11 mouse cellular contexts compared by ENCODE assay signal in the genomic region with DNA sequence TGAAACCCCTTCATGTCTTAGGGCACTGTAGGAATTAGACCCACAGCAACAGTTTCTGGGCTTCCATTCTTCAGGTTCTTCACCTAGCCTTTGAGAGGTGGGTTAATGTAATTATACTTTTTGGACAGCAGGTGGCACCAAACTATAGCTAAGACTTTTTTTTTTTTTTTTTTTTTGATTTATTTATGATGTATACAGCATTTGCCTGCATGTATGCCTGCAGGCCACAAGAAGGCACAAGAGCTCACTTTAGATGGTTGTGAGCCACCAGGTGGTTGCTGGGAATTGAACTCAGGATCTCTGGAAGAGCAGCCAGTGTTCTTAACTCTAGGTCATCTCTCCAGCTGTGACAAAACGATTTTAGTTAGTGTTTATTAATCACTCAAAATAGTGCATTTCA. TPM values are rescaled to one million over a fixed set of nuclear protein-coding genes. Genes with fewer than 3 reads are reported as not detected.
DNase-seq lines count a peak whose midpoint lies in the region; ATAC-seq and TF ChIP-seq lines count a peak whose summit lies in the region.
"Had no signal": no experiment of that assay in that cellular context is flagged by ENCODE, and none has a peak within 500 bp of the region (broad histone marks: within the 10 kb centered on the region; RNA-seq: fewer than 3 reads in every experiment).

No protein-coding gene starts in this region.

- H3K27ac ChIP-seq in embryonic facial prominence, embryonic 11.5 days (replicated peaks; ENCODE audit: low read depth, low read length), result no peak overlapping the region
- no peak overlapping the region for H3K27ac ChIP-seq in embryonic facial prominence, embryonic 10.5 days (replicated peaks)
- no peak overlapping the region for H3K27ac ChIP-seq in liver, postnatal 0 days (ENCODE audit: low read depth)
- no peak overlapping the region for H3K27ac ChIP-seq in liver, embryonic 12.5 days
- H3K27ac ChIP-seq: forebrain, embryonic 10.5 days; neural tube, embryonic 13.5 days had no signal

- peak; percentile 72 for DNase-seq in embryonic facial prominence, embryonic 11.5 days (ENCODE audit: low spot score)
- DNase-seq in embryonic facial prominence, embryonic 10.5 days (ENCODE audit: low spot score), result no peak
- no peak for DNase-seq in liver, postnatal 0 days
- DNase-seq in c-Kit-positive CD71-negative TER-119-negative erythroid progenitor cells, embryonic 14.5 days (ENCODE audit: low read depth), result peak; percentile 32
- peak; percentile 80 for DNase-seq in naive thymus-derived CD4-positive, alpha-beta T cell, adult 2 months (ENCODE audit: low read depth)
- no peak for DNase-seq in adrenal gland, adult 18-20 months (ENCODE audit: low spot score in 2 of 2)
- no peak for DNase-seq in gastrocnemius, adult 8-10 months (ENCODE audit: low spot score in 2 of 2)
- DNase-seq: layer of hippocampus, postnatal 36 days had no signal

- no peak for TF ChIP-seq EP300 in liver, postnatal 0 days (IDR thresholded peaks at IDR 0.05; ENCODE audit: low read depth)

- no peaks in the 10 kb centered on the region for H3K27me3 ChIP-seq in embryonic facial prominence, embryonic 11.5 days (ENCODE audit: control insufficient read depth, insufficient read depth, low read length)
- H3K27me3 ChIP-seq in embryonic facial prominence, embryonic 10.5 days (replicated peaks; ENCODE audit: low read depth, poor library complexity, severe bottlenecking), result no peaks in the 10 kb centered on the region
- no peaks in the 10 kb centered on the region for H3K27me3 ChIP-seq in liver, postnatal 0 days (ENCODE audit: insufficient read depth, low read length)
- H3K27me3 ChIP-seq in liver, embryonic 12.5 days (replicated peaks), result 0 out of 2 replicates have a peak, but pooled peaks cover 3% of the 10 kb centered on the region
- H3K27me3 ChIP-seq: neural tube, embryonic 13.5 days had no signal

- H3K9me3 ChIP-seq in embryonic facial prominence, embryonic 11.5 days (replicated peaks; ENCODE audit: control insufficient read depth, low read length), result no peaks in the 10 kb centered on the region
- H3K9me3 ChIP-seq in embryonic facial prominence, embryonic 10.5 days, result no peaks in the 10 kb centered on the region
- no peaks in the 10 kb centered on the region for H3K9me3 ChIP-seq in liver, postnatal 0 days (ENCODE audit: low read length)
- H3K9me3 ChIP-seq in liver, embryonic 12.5 days (replicated peaks), result no peaks in the 10 kb centered on the region
- H3K9me3 ChIP-seq: forebrain, embryonic 10.5 days; neural tube, embryonic 13.5 days had no signal

- 80% methylated on average over 1 of the region's 1 CpGs for WGBS in embryonic facial prominence, embryonic 11.5 days
- 89% methylated on average over 1 of the region's 1 CpGs for WGBS in embryonic facial prominence, embryonic 10.5 days
- WGBS in liver, postnatal 0 days (ENCODE audit: insufficient replicate concordance), result 67% methylated on average over 1 of the region's 1 CpGs
- WGBS in liver, embryonic 12.5 days (ENCODE audit: insufficient replicate concordance), result 72% methylated on average over 1 of the region's 1 CpGs

- ATAC-seq in embryonic facial prominence, embryonic 11.5 days (replicated peaks; ENCODE audit: insufficient number of reproducible peaks, low FRiP score, low TSS enrichment, low read depth), result no peak
- no peak for ATAC-seq in liver, postnatal 0 days
- no peak for ATAC-seq in liver, embryonic 12.5 days

- H3K36me3 ChIP-seq in embryonic facial prominence, embryonic 11.5 days (replicated peaks; ENCODE audit: control insufficient read depth, insufficient read depth, low read depth, low read length), result no peaks in the 10 kb centered on the region
- H3K36me3 ChIP-seq in embryonic facial prominence, embryonic 10.5 days (replicated peaks), result no peaks in the 10 kb centered on the region
- no peaks in the 10 kb centered on the region for H3K36me3 ChIP-seq in liver, postnatal 0 days (replicated peaks; ENCODE audit: insufficient read depth, low read length)
- no peaks in the 10 kb centered on the region for H3K36me3 ChIP-seq in liver, embryonic 12.5 days
- H3K36me3 ChIP-seq: forebrain, embryonic 10.5 days; neural tube, embryonic 13.5 days had no signal

- H3K4me3 ChIP-seq in embryonic facial prominence, embryonic 11.5 days (ENCODE audit: low read depth, low read length), result no peak overlapping the region
- H3K4me3 ChIP-seq in embryonic facial prominence, embryonic 10.5 days, result no peak overlapping the region
- no peak overlapping the region for H3K4me3 ChIP-seq in liver, postnatal 0 days (ENCODE audit: low read depth, low read length)
- no peak overlapping the region for H3K4me3 ChIP-seq in liver, embryonic 12.5 days
- H3K4me3 ChIP-seq: forebrain, embryonic 10.5 days; neural tube, embryonic 13.5 days had no signal

- H3K4me2 ChIP-seq in embryonic facial prominence, embryonic 11.5 days (ENCODE audit: low read depth, low read length), result no peak overlapping the region
- H3K4me2 ChIP-seq in liver, postnatal 0 days (ENCODE audit: low read depth, low read length), result no peak overlapping the region
- no peak overlapping the region for H3K4me2 ChIP-seq in liver, embryonic 12.5 days
- H3K4me2 ChIP-seq: neural tube, embryonic 13.5 days had no signal

- H3K9ac ChIP-seq in embryonic facial prominence, embryonic 11.5 days (replicated peaks; ENCODE audit: low read length), result no peak overlapping the region
- no peak overlapping the region for H3K9ac ChIP-seq in liver, postnatal 0 days (replicated peaks)
- no peak overlapping the region for H3K9ac ChIP-seq in liver, embryonic 12.5 days
- H3K9ac ChIP-seq: neural tube, embryonic 13.5 days had no signal

- H3K4me1 ChIP-seq in embryonic facial prominence, embryonic 11.5 days (ENCODE audit: control insufficient read depth, insufficient read depth, low read length), result no peaks in the 10 kb centered on the region
- no peaks in the 10 kb centered on the region for H3K4me1 ChIP-seq in embryonic facial prominence, embryonic 10.5 days
- H3K4me1 ChIP-seq in liver, postnatal 0 days (ENCODE audit: insufficient read depth), result 0 out of 2 replicates have a peak, but pooled peaks cover 3% of the 10 kb centered on the region
- H3K4me1 ChIP-seq in liver, embryonic 12.5 days, result no peaks in the 10 kb centered on the region
- H3K4me1 ChIP-seq: forebrain, embryonic 10.5 days; neural tube, embryonic 13.5 days had no signal

- peak; percentile 55 for TF ChIP-seq CTCF in liver, postnatal 0 days (IDR thresholded peaks at IDR 0.05; ENCODE audit: low read depth)

RNA-seq across cellular contexts. Expression of gene Krt25, which starts 11.9 kb away (rescaled TPM):
- not detected in 2 replicates for polyA plus RNA-seq in embryonic facial prominence, embryonic 11.5 days (2014; fragmentation: Nextera tagmentation; extraction: Ambion mirVana)
- not detected in 2 replicates for polyA plus RNA-seq in embryonic facial prominence, embryonic 10.5 days (2016; fragmentation: Nextera tagmentation; extraction: Ambion mirVana)
- 0.11 and 0.14 TPM in 2 replicates for polyA plus RNA-seq in liver, postnatal 0 days (2015; fragmentation: Nextera tagmentation; extraction: Ambion mirVana)
- not detected in 2 replicates for polyA plus RNA-seq in liver, embryonic 12.5 days (2016; fragmentation: Nextera tagmentation; extraction: Ambion mirVana)
- total RNA-seq in adrenal gland, adult 18-20 months (2021), result not detected
- not detected for total RNA-seq in gastrocnemius, adult 8-10 months (2022)
- total RNA-seq: layer of hippocampus, postnatal 36 days had no signal
- polyA plus RNA-seq: forebrain, embryonic 10.5 days had no signal

RNA-seq across cellular contexts. Expression of gene Krt24, which starts 25.8 kb away (rescaled TPM):
- polyA plus RNA-seq in embryonic facial prominence, embryonic 11.5 days (2014; fragmentation: Nextera tagmentation; extraction: Ambion mirVana), result 0.11 and 0.22 TPM in 2 replicates
- polyA plus RNA-seq in embryonic facial prominence, embryonic 10.5 days (2016; fragmentation: Nextera tagmentation; extraction: Ambion mirVana), result not detected in 2 replicates
- polyA plus RNA-seq in liver, postnatal 0 days (2015; fragmentation: Nextera tagmentation; extraction: Ambion mirVana), result not detected in 2 replicates
- not detected in 2 replicates for polyA plus RNA-seq in liver, embryonic 12.5 days (2016; fragmentation: Nextera tagmentation; extraction: Ambion mirVana)
- total RNA-seq in adrenal gland, adult 18-20 months (2021), result not detected
- not detected for total RNA-seq in gastrocnemius, adult 8-10 months (2022)
- total RNA-seq: layer of hippocampus, postnatal 36 days had no signal
- polyA plus RNA-seq: forebrain, embryonic 10.5 days had no signal

RNA-seq across cellular contexts. Expression of gene Krt26, which starts 26.9 kb away (rescaled TPM):
- polyA plus RNA-seq in embryonic facial prominence, embryonic 11.5 days (2014; fragmentation: Nextera tagmentation; extraction: Ambion mirVana), result 0.08 and 0.14 TPM in 2 replicates
- 0.06 TPM in 1 of 2 replicates, not detected in the other for polyA plus RNA-seq in embryonic facial prominence, embryonic 10.5 days (2016; fragmentation: Nextera tagmentation; extraction: Ambion mirVana)
- polyA plus RNA-seq in liver, postnatal 0 days (2015; fragmentation: Nextera tagmentation; extraction: Ambion mirVana), result not detected in 2 replicates
- polyA plus RNA-seq in liver, embryonic 12.5 days (2016; fragmentation: Nextera tagmentation; extraction: Ambion mirVana), result not detected in 2 replicates
- not detected for total RNA-seq in adrenal gland, adult 18-20 months (2021)
- not detected for total RNA-seq in gastrocnemius, adult 8-10 months (2022)
- total RNA-seq: layer of hippocampus, postnatal 36 days had no signal
- polyA plus RNA-seq: forebrain, embryonic 10.5 days had no signal

RNA-seq across cellular contexts. Expression of gene Krt27, which starts 40.0 kb away (rescaled TPM):
- polyA plus RNA-seq in embryonic facial prominence, embryonic 11.5 days (2014; fragmentation: Nextera tagmentation; extraction: Ambion mirVana), result 0.13 TPM in 1 of 2 replicates, not detected in the other
- 0.15 TPM in 1 of 2 replicates, not detected in the other for polyA plus RNA-seq in embryonic facial prominence, embryonic 10.5 days (2016; fragmentation: Nextera tagmentation; extraction: Ambion mirVana)
- polyA plus RNA-seq in liver, postnatal 0 days (2015; fragmentation: Nextera tagmentation; extraction: Ambion mirVana), result not detected in 2 replicates
- not detected in 2 replicates for polyA plus RNA-seq in liver, embryonic 12.5 days (2016; fragmentation: Nextera tagmentation; extraction: Ambion mirVana)
- not detected for total RNA-seq in adrenal gland, adult 18-20 months (2021)
- total RNA-seq in gastrocnemius, adult 8-10 months (2022), result not detected
- total RNA-seq: layer of hippocampus, postnatal 36 days had no signal
- polyA plus RNA-seq: forebrain, embryonic 10.5 days had no signal

Comparison
In these comparisons a context has a peak if more than half of its experiments do, and no peak if none do; other contexts are left out.
1. DNase-seq: peak in embryonic facial prominence, embryonic 11.5 days (single experiment), c-Kit-positive CD71-negative TER-119-negative erythroid progenitor cells, embryonic 14.5 days (single experiment) and naive thymus-derived CD4-positive, alpha-beta T cell, adult 2 months (single experiment); none in embryonic facial prominence, embryonic 10.5 days (single experiment), liver, postnatal 0 days (single experiment), adrenal gland, adult 18-20 months (0 of 2) and gastrocnemius, adult 8-10 months (0 of 2).